Mouse (Mus musculus): ENCODE measurements around the gene Rrp12.

DNA sequence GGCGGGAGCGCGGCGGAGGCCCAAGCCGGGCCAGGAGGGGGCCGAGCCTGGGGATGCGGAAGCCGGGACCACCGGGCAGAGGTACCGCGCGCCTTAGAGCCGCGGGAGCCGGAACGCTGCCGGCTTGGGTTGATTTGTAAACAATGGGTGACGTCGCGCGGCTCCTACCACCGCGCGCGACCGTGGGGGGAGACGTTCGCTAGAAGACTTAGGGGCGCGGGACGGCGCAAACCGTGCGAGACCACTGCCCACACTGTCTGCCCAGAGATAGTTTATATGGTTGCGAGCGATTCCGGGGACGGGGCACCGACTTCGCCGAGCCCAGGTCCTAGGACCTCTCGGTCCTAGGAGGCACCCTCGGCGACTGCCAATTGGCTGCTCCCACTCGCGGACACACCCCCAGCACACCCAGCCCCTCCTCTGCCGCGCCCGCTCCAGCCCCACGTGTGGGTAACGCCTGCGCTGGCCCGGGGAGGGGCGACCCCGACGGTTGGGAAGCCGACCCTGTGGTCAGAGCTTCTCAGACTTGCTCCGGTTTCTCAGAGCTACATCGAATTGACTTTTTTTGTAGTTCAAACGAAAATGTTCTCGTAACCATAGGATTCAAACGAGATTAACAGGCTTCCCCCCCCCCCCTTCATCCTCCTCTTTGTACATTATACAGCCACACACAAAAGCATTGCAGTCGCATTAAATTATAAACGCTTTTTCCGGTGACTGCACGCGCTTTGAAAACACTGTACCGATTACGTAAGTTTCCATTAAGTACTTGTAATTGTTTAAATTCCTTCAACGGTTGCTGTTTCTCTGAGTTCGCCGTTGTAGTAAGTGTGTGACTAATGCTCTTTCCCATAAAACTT is 47.8 kb downstream of the Rrp12 start, which contains the start of gene Frat2:
- TF ChIP-seq CTCF (IDR thresholded peaks at IDR 0.05; ENCODE audit: low read depth, low read length) = no peak
- no peak for TF ChIP-seq POLR2A (IDR thresholded peaks at IDR 0.05; ENCODE audit: borderline replicate concordance, low read depth, low read length)
